Mouse (Mus musculus) heart, adult 2 months (tissue): ENCODE results near the gene Ssbp2.

Experiments
- CTCF ChIP-seq: fragments of 200-600 bp; IDR thresholded peaks from 2 replicates; pipeline ENCODE4 v1.8.1; 2022; ENCODE audit warnings: antibody characterized with exemption, mild to moderate bottlenecking, moderate library complexity
- EP300 ChIP-seq: fragments of 200-500 bp; IDR thresholded peaks from 2 replicates; pipeline ENCODE4 v1.6.1; 2011; ENCODE audit warnings: low read depth, low read length, control low read depth; ENCODE audit not compliant: insufficient read depth
- POLR2A ChIP-seq: fragments of 200-500 bp; IDR thresholded peaks from 2 replicates; pipeline ENCODE4 v1.6.1; 2011; ENCODE audit warnings: mild to moderate bottlenecking, low read depth, low read length, control low read depth; ENCODE audit not compliant: insufficient read depth

- TF ChIP-seq CTCF (no peak), POLR2A (no peak), EP300 (no peak)
Observed at GRCm38 (mm10) chr13:91741280-91742047, 281.4 kb downstream of the Ssbp2 start, which contains the start of gene Acot12.
